Mouse (Mus musculus): ENCODE measurements around the gene Mthfr.

Gene Mthfr

DNA sequence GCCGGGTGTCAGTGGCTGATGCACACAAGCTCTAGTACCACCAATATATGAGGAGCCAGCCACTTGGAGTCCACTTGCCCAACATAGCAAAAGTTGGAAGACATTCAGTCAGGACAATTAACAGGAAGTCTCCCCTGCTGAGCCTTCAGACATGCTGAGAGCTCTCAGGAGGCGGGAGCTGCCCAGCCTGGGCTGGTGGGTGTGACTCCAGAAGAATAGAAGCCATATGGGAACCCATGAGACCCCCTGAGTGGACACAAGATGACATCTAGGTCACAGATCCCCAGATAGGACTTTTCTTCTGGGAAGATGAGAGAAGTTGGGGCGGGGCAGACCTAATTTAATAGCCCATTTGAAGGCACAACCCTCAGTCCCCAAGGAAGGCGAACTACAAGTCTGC, 50.3 kb downstream of the Mthfr start:
- no peak for DNase-seq (ENCODE audit: low spot score)

DNA sequence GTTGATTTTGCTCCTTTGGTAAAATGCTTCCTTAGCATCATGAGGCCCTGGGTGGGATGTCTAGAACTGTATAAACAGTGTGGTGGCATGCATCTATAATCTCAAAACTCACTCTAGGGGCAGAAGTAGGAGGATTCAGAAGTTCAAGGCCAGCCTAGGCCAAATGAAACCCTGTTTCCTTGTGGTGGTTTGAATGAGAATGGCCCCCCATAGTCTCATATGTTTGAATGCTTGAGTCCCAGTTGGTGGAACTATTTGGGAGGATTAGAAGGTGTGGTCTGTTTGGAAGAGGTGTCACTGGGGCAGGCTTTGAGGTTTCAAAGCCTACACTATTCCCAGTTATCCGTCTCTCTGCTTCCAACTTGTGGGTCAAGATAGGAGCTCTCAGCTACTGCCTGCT, 52.3 kb downstream of the Mthfr start:
- no peak for DNase-seq (ENCODE audit: low spot score)

DNA sequence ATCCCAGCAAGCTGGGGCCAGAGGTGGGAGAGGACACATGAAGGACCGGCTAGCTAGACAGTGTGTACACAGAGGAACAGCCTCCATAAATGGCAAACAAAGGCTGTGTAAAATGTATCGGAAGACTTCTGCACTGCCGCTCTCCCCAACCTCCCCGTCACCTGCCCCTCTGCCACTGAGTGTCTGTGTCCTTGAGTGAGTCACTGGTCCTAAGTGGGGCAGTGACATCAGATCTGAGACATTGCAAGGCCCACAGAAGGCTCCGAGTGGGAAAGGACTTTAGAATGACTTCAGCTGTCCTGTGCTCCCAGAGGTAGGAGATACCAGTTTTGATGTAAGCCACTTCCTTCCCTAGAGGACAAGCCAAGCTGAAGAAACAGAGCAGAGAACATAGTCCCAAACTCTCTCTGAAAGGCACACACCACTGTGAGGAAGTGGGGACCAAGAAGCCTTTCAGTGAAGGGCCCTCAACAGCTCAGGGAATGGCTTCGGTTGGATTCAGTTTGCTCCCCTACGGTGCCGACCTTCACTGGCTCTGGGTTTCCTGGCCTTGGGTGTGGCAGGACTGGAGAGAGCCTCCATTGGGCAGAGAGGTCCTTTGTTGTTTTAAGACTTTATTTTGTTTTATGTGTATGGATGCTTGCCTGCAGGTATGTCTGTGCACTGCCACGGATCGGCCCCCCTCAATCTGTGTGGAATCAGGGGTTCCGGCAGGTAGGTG, 53.8 kb downstream of the Mthfr start:
- DNase-seq (ENCODE audit: low spot score): no peak

DNA sequence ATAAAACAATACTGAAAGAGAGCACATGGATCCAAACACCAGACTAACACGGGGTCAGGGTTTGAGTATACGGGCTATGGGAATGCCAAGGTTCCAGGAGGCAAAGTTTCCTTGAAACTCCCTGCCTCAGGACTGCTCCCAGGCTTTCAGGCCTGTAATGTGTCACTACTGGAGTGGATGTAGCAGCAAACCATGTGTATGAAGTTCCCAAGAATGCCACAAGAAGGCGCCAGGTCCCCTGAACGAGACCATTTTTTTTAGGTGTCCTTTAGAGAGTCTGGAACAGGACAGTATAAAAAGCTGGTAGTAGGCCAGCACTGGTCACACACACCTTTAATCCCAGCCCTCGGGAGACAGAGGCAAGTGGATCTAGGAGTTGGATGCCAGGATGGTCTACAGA, 55.3 kb downstream of the Mthfr start:
- DNase-seq (ENCODE audit: low spot score): no peak

DNA sequence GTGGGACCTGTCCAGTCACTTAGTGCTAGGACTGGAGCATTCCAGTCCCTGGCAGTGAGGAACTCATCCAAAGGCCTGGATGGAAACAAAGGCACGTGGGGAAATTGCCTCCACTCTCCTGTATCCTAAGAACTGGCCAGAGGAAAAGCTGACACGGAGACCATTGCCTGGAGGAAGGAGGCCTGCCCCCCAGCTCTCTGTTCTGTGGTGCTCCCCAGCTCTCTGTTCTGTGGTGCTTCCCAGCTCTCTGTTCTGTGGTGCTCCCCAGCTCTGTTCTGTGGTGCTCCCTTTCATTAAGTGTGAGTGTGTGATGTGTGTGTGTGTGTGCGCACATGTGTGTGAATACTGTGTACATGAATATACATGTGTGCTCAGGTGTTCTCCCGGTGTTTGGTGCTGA, 56.2 kb downstream of the Mthfr start:
- DNase-seq (ENCODE audit: low spot score): no peak

DNA sequence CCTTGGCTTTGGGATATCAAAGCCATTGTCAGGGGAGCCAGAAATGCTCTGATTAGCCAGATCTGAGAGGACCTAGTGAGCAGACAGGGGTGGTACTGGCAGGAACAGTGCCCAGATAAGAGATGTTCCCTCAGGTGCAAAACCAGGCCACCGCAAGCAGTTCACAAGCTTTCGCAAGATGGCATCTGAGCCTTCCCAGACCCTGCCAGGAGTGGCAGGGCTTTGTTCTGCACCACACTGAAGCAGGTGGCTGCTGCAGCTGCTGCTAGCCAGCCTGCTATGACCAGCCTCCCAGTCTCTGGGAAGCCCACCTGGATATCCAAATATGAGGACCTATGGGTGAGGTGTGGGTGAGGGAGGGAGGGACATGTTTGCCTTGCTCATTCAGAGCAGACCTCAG, 59.1 kb downstream of the Mthfr start:
- no peak for DNase-seq (ENCODE audit: low spot score)

DNA sequence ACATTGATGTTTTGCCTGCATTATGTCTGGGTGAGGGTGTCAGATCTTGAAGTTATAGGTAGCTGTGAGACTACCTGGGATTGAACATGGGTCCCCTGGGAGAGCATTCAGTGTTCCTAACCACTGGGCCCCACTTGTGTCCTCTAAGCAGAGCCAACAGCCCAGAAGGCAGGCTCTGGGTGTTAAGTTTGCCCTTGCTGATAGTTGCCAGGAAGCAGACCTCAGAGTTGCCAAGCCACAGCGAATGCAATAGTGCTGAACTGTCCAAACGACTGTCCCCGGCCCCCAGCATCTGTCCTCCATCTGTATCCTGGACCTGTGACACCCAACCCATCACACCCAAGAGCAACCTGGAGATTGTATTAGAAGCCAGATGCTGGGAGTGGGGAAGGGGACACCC, 59.8 kb downstream of the Mthfr start:
- no peak for DNase-seq (ENCODE audit: low spot score)

DNA sequence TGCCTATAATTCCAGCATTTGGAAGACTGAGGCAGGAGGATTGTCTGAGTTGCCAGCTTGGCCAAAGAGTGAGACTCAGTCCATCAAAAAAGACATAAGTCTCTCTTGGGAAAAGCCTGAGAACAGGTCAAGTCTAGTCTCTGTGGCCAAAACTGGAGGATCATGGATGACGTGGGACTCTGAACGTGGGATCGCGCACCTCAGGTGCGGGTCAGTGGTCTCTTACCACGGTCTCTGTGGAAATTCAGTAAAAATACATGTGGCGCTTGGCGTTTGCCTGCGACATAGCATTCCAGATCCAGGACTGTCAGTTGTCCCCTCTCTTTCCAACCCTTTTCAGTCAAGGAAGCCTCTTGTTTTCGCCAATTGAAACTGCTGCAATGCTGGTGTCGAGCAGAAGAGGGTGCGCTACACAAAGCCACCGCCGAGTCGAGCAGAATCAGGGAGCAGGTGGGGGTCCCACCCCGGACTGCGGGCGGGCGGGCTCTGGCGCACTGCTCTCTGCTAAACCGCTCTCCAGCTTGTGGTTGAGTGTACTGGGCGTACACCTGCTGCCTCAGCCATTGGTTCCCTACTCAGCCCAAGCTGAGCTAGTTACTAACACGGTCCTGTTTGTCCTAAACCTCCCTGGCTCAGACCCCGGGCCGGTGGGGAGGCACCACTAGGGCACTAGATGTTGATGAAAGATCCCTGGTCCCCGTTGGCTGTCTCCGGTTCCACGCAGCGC, 63.1 kb downstream of the Mthfr start:
- DNase-seq (ENCODE audit: low spot score): no peak

DNA sequence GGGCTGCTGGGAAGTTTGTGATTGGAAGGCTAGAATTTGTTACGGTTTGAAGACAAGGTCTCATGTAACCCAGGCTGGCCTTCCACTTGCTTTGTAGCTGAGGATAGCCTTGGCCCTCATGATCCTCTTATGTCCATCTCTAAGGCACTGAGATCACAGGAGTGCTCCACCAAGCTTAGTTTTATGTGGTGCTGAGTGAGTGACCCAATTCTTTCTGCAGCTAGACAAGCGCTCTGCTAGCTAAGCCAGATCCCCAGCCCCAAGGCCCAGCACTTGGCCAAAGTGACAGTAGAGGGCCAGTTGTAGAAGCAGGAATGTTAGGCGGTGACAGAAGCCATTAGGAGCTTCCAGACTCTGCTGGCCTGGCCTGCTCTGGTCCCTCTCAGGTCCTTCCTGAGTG, 65.3 kb downstream of the Mthfr start:
- DNase-seq (ENCODE audit: low spot score): no peak

DNA sequence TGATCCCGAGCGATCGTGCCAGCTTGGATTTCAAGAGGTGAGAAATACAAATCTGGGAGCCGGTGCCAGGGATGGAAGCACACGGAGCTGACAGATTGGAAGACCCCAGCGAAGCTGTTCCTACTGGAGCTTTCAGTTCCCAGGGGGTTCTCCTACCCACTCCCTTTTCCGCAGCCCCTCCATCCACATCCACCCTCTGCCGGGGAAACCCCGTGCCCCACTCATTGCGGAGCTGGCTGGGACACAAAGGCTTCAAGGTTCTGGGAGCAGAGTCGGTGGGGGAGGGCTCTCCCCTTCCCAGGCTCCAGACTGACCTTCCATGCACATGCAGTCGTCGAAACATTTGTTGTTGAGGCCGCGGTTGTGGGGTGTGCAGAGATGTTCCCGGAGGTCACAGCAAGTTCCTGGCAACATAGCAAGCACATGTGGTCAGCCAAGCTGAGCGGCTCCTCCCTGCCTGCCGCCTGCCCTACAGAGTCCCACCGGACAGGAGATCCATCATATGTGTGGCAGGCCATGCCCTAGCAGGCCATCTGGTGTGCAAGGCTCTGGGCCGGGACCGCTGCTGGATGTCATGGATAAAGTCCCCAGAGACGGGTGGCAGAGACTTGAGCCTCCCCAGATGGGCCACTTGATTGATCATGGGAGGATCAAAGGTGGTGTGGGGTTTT, 68.9 kb downstream of the Mthfr start:
- no peak for DNase-seq (ENCODE audit: low spot score)

DNA sequence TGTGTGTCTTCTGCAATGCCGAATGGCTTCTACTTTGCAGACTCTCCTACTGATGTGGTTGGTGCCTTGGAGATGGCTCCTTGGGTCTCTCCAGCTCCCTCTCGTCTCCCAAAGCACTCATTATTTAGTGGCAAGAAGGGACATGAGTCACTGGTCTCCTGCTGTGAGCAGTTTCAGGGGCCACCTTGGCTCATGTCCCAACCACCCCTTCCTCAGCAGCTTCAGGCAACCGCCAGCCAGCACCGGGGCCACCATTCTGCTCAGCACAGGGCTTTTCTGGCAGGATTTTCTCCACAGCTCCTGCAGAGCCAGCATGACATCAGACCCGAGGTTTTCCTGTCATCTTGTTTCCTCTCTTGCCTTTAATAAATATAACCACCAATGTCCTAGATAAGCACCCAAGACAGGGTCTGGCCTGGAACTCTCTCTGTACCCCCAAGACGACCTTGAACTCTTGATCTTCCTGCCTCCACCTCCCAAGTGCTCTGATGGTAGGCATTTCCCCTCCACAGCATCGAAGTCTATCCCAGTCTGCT, 69.8 kb downstream of the Mthfr start:
- no peak for DNase-seq (ENCODE audit: low spot score)
